Mouse (Mus musculus): Measurements from ENCODE around the gene Homer2.

Gene Homer2

GRCm38 (mm10) chr7:81707471-81708140 is at the start of gene Homer2:
Gene Homer2 (minus strand): TSS chr7:81707527.
- no peak for DNase-seq (ENCODE audit: low spot score)

- no peak for DNase-seq (ENCODE audit: low spot score)
Observed at GRCm38 (mm10) chr7:81747956-81748355, 40.6 kb upstream of the Homer2 start.

GRCm38 (mm10) chr7:81744145-81744544 is 36.8 kb upstream of the Homer2 start:
- DNase-seq (ENCODE audit: low spot score) = peak; percentile 46

GRCm38 (mm10) chr7:81740010-81740409 is 32.7 kb upstream of the Homer2 start:
- no peak for DNase-seq (ENCODE audit: low spot score)

- no peak for DNase-seq (ENCODE audit: low spot score)
Observed at GRCm38 (mm10) chr7:81738720-81739385, 31.5 kb upstream of the Homer2 start.

GRCm38 (mm10) chr7:81735300-81736048 is 28.1 kb upstream of the Homer2 start:
- no peak for DNase-seq (ENCODE audit: low spot score)

- no peak for DNase-seq (ENCODE audit: low spot score)
Observed at GRCm38 (mm10) chr7:81732183-81733089, 25.1 kb upstream of the Homer2 start.

- DNase-seq (ENCODE audit: low spot score) = no peak
Observed at GRCm38 (mm10) chr7:81731181-81731651, 23.9 kb upstream of the Homer2 start.

GRCm38 (mm10) chr7:81729787-81730186 is 22.5 kb upstream of the Homer2 start:
- DNase-seq (ENCODE audit: low spot score) = no peak

- no peak for DNase-seq (ENCODE audit: low spot score)
Observed at GRCm38 (mm10) chr7:81727716-81728115, 20.4 kb upstream of the Homer2 start.

GRCm38 (mm10) chr7:81726728-81727005 is 19.3 kb upstream of the Homer2 start:
- DNase-seq (ENCODE audit: low spot score) = peak; percentile 48

- DNase-seq (ENCODE audit: low spot score) = no peak
Observed at GRCm38 (mm10) chr7:81725986-81726727, 18.8 kb upstream of the Homer2 start.

- no peak for DNase-seq (ENCODE audit: low spot score)
Observed at GRCm38 (mm10) chr7:81723851-81724250, 16.5 kb upstream of the Homer2 start.

- DNase-seq (ENCODE audit: low spot score) = no peak
Observed at GRCm38 (mm10) chr7:81721271-81721670, 13.9 kb upstream of the Homer2 start.

- DNase-seq (ENCODE audit: low spot score) = no peak
Observed at GRCm38 (mm10) chr7:81719216-81719661, 11.9 kb upstream of the Homer2 start.

GRCm38 (mm10) chr7:81718657-81719056 is 11.3 kb upstream of the Homer2 start:
- DNase-seq (ENCODE audit: low spot score) = no peak

GRCm38 (mm10) chr7:81710166-81710565 is 2.8 kb upstream of the Homer2 start:
- no peak for DNase-seq (ENCODE audit: low spot score)

- no peak for DNase-seq (ENCODE audit: low spot score)
Observed at GRCm38 (mm10) chr7:81708165-81708564, 838 bp upstream of the Homer2 start.

GRCm38 (mm10) chr7:81706416-81707391 is 623 bp downstream of the Homer2 start:
- no peak for DNase-seq (ENCODE audit: low spot score)

GRCm38 (mm10) chr7:81706027-81706415 is 1.3 kb downstream of the Homer2 start:
- DNase-seq (ENCODE audit: low spot score) = no peak
